Mouse (Mus musculus) hindbrain, embryonic 13.5 days (tissue): ENCODE measurements around the gene Wfdc8. TPM values are rescaled to one million over a fixed set of nuclear protein-coding genes. Genes with fewer than 3 reads are reported as not detected.
"Not testable (repeated sequence)": the region's sequence is repeated elsewhere in the genome, so short reads cannot be mapped to it uniquely, and the experiment has no call there.

ENCODE experiments used
- ATAC-seq: fragments of 200-750 bp; cut with Nextera tagmentation; 2 replicates; pipeline ENCODE4 v1.8.0; 2017; ENCODE audit warnings: moderate TSS enrichment; ENCODE audit not compliant: low FRiP score
- H3K27ac ChIP-seq: fragments of 300-500 bp; sonication (generic); 2 replicates; pipeline ENCODE4 v1.5.1; 2015; ENCODE audit warnings: inconsistent platforms, mild to moderate bottlenecking, moderate library complexity
- H3K27me3 ChIP-seq: fragments of 300-500 bp; sonication (generic); 2 replicates; pipeline ENCODE4 v1.6.1; 2015; ENCODE audit warnings: mild to moderate bottlenecking, inconsistent platforms
- H3K36me3 ChIP-seq: fragments of 300-500 bp; sonication (generic); 2 replicates; pipeline ENCODE4 v1.6.1; 2015; ENCODE audit warnings: mild to moderate bottlenecking, inconsistent platforms
- H3K4me1 ChIP-seq: fragments of 300-500 bp; sonication (generic); replicated peaks from 2 replicates; pipeline ENCODE4 v1.6.1; 2015; ENCODE audit warnings: inconsistent platforms
- H3K4me2 ChIP-seq: fragments of 300-500 bp; sonication (generic); 2 replicates; pipeline ENCODE4 v1.6.1; 2015; ENCODE audit warnings: inconsistent platforms, mild to moderate bottlenecking, moderate library complexity
- H3K4me3 ChIP-seq: fragments of 300-500 bp; sonication (generic); 2 replicates; pipeline ENCODE4 v1.5.1; 2015; ENCODE audit warnings: mild to moderate bottlenecking, inconsistent platforms
- H3K9ac ChIP-seq: fragments of 300-500 bp; sonication (generic); 2 replicates; pipeline ENCODE4 v1.6.1; 2015; ENCODE audit warnings: mild to moderate bottlenecking, inconsistent platforms
- H3K9me3 ChIP-seq: fragments of 300-500 bp; sonication (generic); 2 replicates; pipeline ENCODE4 v1.6.1; 2016; ENCODE audit warnings: inconsistent platforms
- WGBS: fragments of 180-500 bp; shearing (Covaris S2); methylation state at CpG from one replicate; pipeline ENCODE4 v1.1.7; 2015; 5-methylcytosine and 5-hydroxymethylcytosine counted together
- polyA plus RNA-seq: library from polyadenylated mRNA; unstranded; fragments of >200 nt; fragmentation: Nextera tagmentation; extraction: Ambion mirVana; gene quantifications from 2 replicates; pipeline ENCODE4 v1.2.1, GENCODE M21; 2015

Gene Wfdc8
- not detected in 2 replicates for polyA plus RNA-seq

- H3K36me3 ChIP-seq, H3K4me3 ChIP-seq, H3K4me2 ChIP-seq, H3K9me3 ChIP-seq, H3K9ac ChIP-seq, H3K27me3 ChIP-seq, H3K4me1 ChIP-seq, H3K27ac ChIP-seq, ATAC-seq: not testable (repeated sequence)
- 63% methylated on average over 8 of the region's 8 CpGs for WGBS
These were observed at the start of gene Wfdc8, which contains the start of gene Wfdc6b for GRCm38 (mm10) chr2:164613471-164613870. Wfdc8 (minus strand) TSS chr2:164613626. Wfdc6b (plus strand) TSS chr2:164613522.

GRCm38 (mm10) chr2:164656483-164656882 lies 43.1 kb upstream of the Wfdc8 start, which contains the start of gene Wfdc9:
Wfdc9 (minus strand) TSS chr2:164656583.
- Histone ChIP-seq H3K9ac (no peak within 1 kb of the TSS), H3K36me3 (no peaks in the 10 kb centered on the region), H3K4me1 (no peaks in the 10 kb centered on the region), H3K4me3 (no peak within 1 kb of the TSS), H3K27me3 (no peaks in the 10 kb centered on the region), H3K9me3 (no peaks in the 10 kb centered on the region), H3K27ac (no peak within 1 kb of the TSS), H3K4me2 (no peak within 1 kb of the TSS)
- 81% methylated on average over 9 of the region's 9 CpGs for WGBS
- no peak for ATAC-seq

GRCm38 (mm10) chr2:164655858-164656257 lies 42.4 kb upstream of the Wfdc8 start, which contains the start of gene Wfdc10:
Wfdc10 (plus strand) TSS chr2:164656046.
- 27% methylated on average over 11 of the region's 11 CpGs for WGBS
- no peaks in the 10 kb centered on the region for H3K36me3 ChIP-seq
- no peak for ATAC-seq
- no peak within 1 kb of the TSS for H3K4me3 ChIP-seq
- no peaks in the 10 kb centered on the region for H3K9me3 ChIP-seq
- H3K27ac ChIP-seq = no peak within 1 kb of the TSS
- no peak within 1 kb of the TSS for H3K9ac ChIP-seq
- no peaks in the 10 kb centered on the region for H3K4me1 ChIP-seq
- H3K27me3 ChIP-seq = no peaks in the 10 kb centered on the region
- H3K4me2 ChIP-seq = no peak within 1 kb of the TSS

- Histone ChIP-seq H3K4me3 (no peak overlapping the region), H3K27ac (no peak overlapping the region), H3K4me2 (no peak overlapping the region), H3K36me3 (no peaks in the 10 kb centered on the region), H3K9ac (no peak overlapping the region), H3K27me3 (no peaks in the 10 kb centered on the region), H3K9me3 (no peaks in the 10 kb centered on the region), H3K4me1 (no peaks in the 10 kb centered on the region)
- 78% methylated on average over 13 of the region's 13 CpGs for WGBS
- ATAC-seq = no peak
These were observed 28.7 kb upstream of the Wfdc8 start for GRCm38 (mm10) chr2:164641881-164642673.

- Histone ChIP-seq H3K4me1 (no peaks in the 10 kb centered on the region), H3K27ac (no peak overlapping the region), H3K9me3 (no peaks in the 10 kb centered on the region), H3K9ac (no peak overlapping the region), H3K27me3 (no peaks in the 10 kb centered on the region), H3K4me2 (no peak overlapping the region), H3K36me3 (no peaks in the 10 kb centered on the region), H3K4me3 (no peak overlapping the region)
- WGBS = 68% methylated on average over 7 of the region's 7 CpGs
- no peak for ATAC-seq
These were observed 27.7 kb upstream of the Wfdc8 start for GRCm38 (mm10) chr2:164641129-164641528.

GRCm38 (mm10) chr2:164638696-164639095 lies 25.3 kb upstream of the Wfdc8 start, which contains the start of gene Wfdc16:
Wfdc16 (minus strand) TSS chr2:164638796.
- Histone ChIP-seq H3K27me3 (no peaks in the 10 kb centered on the region), H3K36me3 (no peaks in the 10 kb centered on the region), H3K4me3 (no peak within 1 kb of the TSS), H3K4me2 (no peak within 1 kb of the TSS), H3K9ac (no peak within 1 kb of the TSS), H3K9me3 (no peaks in the 10 kb centered on the region), H3K4me1 (no peaks in the 10 kb centered on the region), H3K27ac (no peak within 1 kb of the TSS)
- ATAC-seq = no peak
- 98% methylated on average over 3 of the region's 3 CpGs for WGBS

GRCm38 (mm10) chr2:164635266-164635665 lies 21.8 kb upstream of the Wfdc8 start:
- H3K27me3 ChIP-seq = no peaks in the 10 kb centered on the region
- no peak for ATAC-seq
- no peaks in the 10 kb centered on the region for H3K9me3 ChIP-seq
- no peak overlapping the region for H3K4me3 ChIP-seq
- no peak overlapping the region for H3K4me2 ChIP-seq
- WGBS = 74% methylated on average over 9 of the region's 9 CpGs
- H3K36me3 ChIP-seq = no peaks in the 10 kb centered on the region
- no peaks in the 10 kb centered on the region for H3K4me1 ChIP-seq
- H3K9ac ChIP-seq = no peak overlapping the region
- no peak overlapping the region for H3K27ac ChIP-seq

GRCm38 (mm10) chr2:164621775-164622174 lies 8.3 kb upstream of the Wfdc8 start:
- H3K27ac ChIP-seq = no peak overlapping the region
- no peaks in the 10 kb centered on the region for H3K4me1 ChIP-seq
- H3K27me3 ChIP-seq = no peaks in the 10 kb centered on the region
- ATAC-seq = no peak
- WGBS = 84% methylated on average over 4 of the region's 4 CpGs
- H3K36me3 ChIP-seq = no peaks in the 10 kb centered on the region
- H3K9ac ChIP-seq = no peak overlapping the region
- H3K4me2 ChIP-seq = no peak overlapping the region
- no peaks in the 10 kb centered on the region for H3K9me3 ChIP-seq
- no peak overlapping the region for H3K4me3 ChIP-seq

- H3K9ac ChIP-seq = no peak overlapping the region
- H3K4me2 ChIP-seq = no peak overlapping the region
- no peaks in the 10 kb centered on the region for H3K27me3 ChIP-seq
- no peak overlapping the region for H3K27ac ChIP-seq
- H3K4me3 ChIP-seq = no peak overlapping the region
- no peaks in the 10 kb centered on the region for H3K9me3 ChIP-seq
- ATAC-seq = no peak
- WGBS = 89% methylated on average over 5 of the region's 5 CpGs
- no peaks in the 10 kb centered on the region for H3K36me3 ChIP-seq
- no peaks in the 10 kb centered on the region for H3K4me1 ChIP-seq
These were observed 5.6 kb upstream of the Wfdc8 start for GRCm38 (mm10) chr2:164619050-164619449.

GRCm38 (mm10) chr2:164615386-164615785 lies 2.0 kb upstream of the Wfdc8 start:
- Histone ChIP-seq H3K27ac (no peak overlapping the region), H3K4me3 (no peak overlapping the region), H3K27me3 (no peaks in the 10 kb centered on the region), H3K4me2 (no peak overlapping the region), H3K36me3 (no peaks in the 10 kb centered on the region), H3K9ac (no peak overlapping the region), H3K4me1 (no peaks in the 10 kb centered on the region), H3K9me3 (no peaks in the 10 kb centered on the region)
- ATAC-seq = no peak
- 92% methylated on average over 3 of the region's 3 CpGs for WGBS

GRCm38 (mm10) chr2:164608781-164609180 lies 4.6 kb downstream of the Wfdc8 start:
- Histone ChIP-seq H3K27ac (no peak overlapping the region), H3K4me2 (no peak overlapping the region), H3K9ac (no peak overlapping the region), H3K9me3 (no peaks in the 10 kb centered on the region), H3K4me1 (no peaks in the 10 kb centered on the region), H3K27me3 (no peaks in the 10 kb centered on the region), H3K36me3 (no peaks in the 10 kb centered on the region), H3K4me3 (no peak overlapping the region)
- ATAC-seq = no peak
- WGBS = 83% methylated on average over 6 of the region's 6 CpGs

- Histone ChIP-seq H3K9ac (no peak overlapping the region), H3K4me2 (no peak overlapping the region), H3K9me3 (no peaks in the 10 kb centered on the region; the same call in 1 of the 2 replicates), H3K27ac (no peak overlapping the region), H3K4me1 (no peaks in the 10 kb centered on the region), H3K27me3 (no peaks in the 10 kb centered on the region), H3K4me3 (no peak overlapping the region), H3K36me3 (no peaks in the 10 kb centered on the region)
- no peak for ATAC-seq
- 93% methylated on average over 8 of the region's 8 CpGs for WGBS
These were observed 9.0 kb downstream of the Wfdc8 start for GRCm38 (mm10) chr2:164604411-164604810.

- Histone ChIP-seq H3K27me3 (no peaks in the 10 kb centered on the region), H3K4me2 (no peak overlapping the region), H3K36me3 (no peaks in the 10 kb centered on the region), H3K9me3 (no peaks in the 10 kb centered on the region; the same call in 1 of the 2 replicates), H3K4me1 (no peaks in the 10 kb centered on the region), H3K27ac (no peak overlapping the region), H3K4me3 (no peak overlapping the region), H3K9ac (no peak overlapping the region)
- no peak for ATAC-seq
- WGBS = 95% methylated on average over 3 of the region's 3 CpGs
These were observed 9.9 kb downstream of the Wfdc8 start for GRCm38 (mm10) chr2:164603482-164603881.
